Comparison of ENCODE assay signal across 8 mouse cellular contexts in genomic region chr13:43565346-43565745, GRCm38 (mm10). TPM values are rescaled to one million over a fixed set of nuclear protein-coding genes. Genes with fewer than 3 reads are reported as not detected.
DNase-seq lines count a peak whose midpoint lies in the region; ATAC-seq lines count a peak whose summit lies in the region.

No protein-coding gene starts in this region.

- H3K27me3 ChIP-seq in midbrain, embryonic 11.5 days (ENCODE audit: control insufficient read depth, insufficient read depth, low read length): no peaks in the 10 kb centered on the region
- H3K27me3 ChIP-seq in midbrain, embryonic 15.5 days (replicated peaks): no peaks in the 10 kb centered on the region
- H3K27me3 ChIP-seq in forebrain, embryonic 13.5 days: no peaks in the 10 kb centered on the region
- H3K27me3 ChIP-seq in limb, embryonic 11.5 days (ENCODE audit: control insufficient read depth, insufficient read depth, low read length): no peaks in the 10 kb centered on the region

- H3K27ac ChIP-seq in midbrain, embryonic 11.5 days (ENCODE audit: low read depth, low read length): no peak overlapping the region
- H3K27ac ChIP-seq in midbrain, embryonic 15.5 days: no peak overlapping the region
- H3K27ac ChIP-seq in forebrain, embryonic 13.5 days: no peak overlapping the region
- no peak overlapping the region for H3K27ac ChIP-seq in limb, embryonic 11.5 days (replicated peaks; ENCODE audit: low read depth, low read length)

- WGBS in midbrain, embryonic 11.5 days: 19% methylated on average over 9 of the region's 9 CpGs
- WGBS in midbrain, embryonic 15.5 days: 15% methylated on average over 9 of the region's 9 CpGs
- 17% methylated on average over 9 of the region's 9 CpGs for WGBS in forebrain, embryonic 13.5 days
- WGBS in limb, embryonic 11.5 days: 17% methylated on average over 9 of the region's 9 CpGs

- H3K4me3 ChIP-seq in midbrain, embryonic 11.5 days (ENCODE audit: low read depth, low read length): no peak overlapping the region
- H3K4me3 ChIP-seq in midbrain, embryonic 15.5 days: no peak overlapping the region
- H3K4me3 ChIP-seq in forebrain, embryonic 13.5 days: no peak overlapping the region
- H3K4me3 ChIP-seq in limb, embryonic 11.5 days (ENCODE audit: low read depth, low read length): no peak overlapping the region

- H3K4me2 ChIP-seq in midbrain, embryonic 11.5 days: no peak overlapping the region
- no peak overlapping the region for H3K4me2 ChIP-seq in midbrain, embryonic 15.5 days
- H3K4me2 ChIP-seq in forebrain, embryonic 13.5 days: no peak overlapping the region
- H3K4me2 ChIP-seq in limb, embryonic 11.5 days (ENCODE audit: low read depth, severe bottlenecking): no peak overlapping the region

- H3K36me3 ChIP-seq in midbrain, embryonic 11.5 days (ENCODE audit: control insufficient read depth, insufficient read depth, low read length): no peaks in the 10 kb centered on the region
- no peaks in the 10 kb centered on the region for H3K36me3 ChIP-seq in midbrain, embryonic 15.5 days (replicated peaks)
- no peaks in the 10 kb centered on the region for H3K36me3 ChIP-seq in forebrain, embryonic 13.5 days (ENCODE audit: poor library complexity, severe bottlenecking)
- no peaks in the 10 kb centered on the region for H3K36me3 ChIP-seq in limb, embryonic 11.5 days (ENCODE audit: control insufficient read depth, insufficient read depth, low read length)

- ATAC-seq in midbrain, embryonic 11.5 days (ENCODE audit: low FRiP score): no peak
- ATAC-seq in midbrain, embryonic 15.5 days (replicated peaks): no peak
- peak; percentile 33; the same call in 1 of the 2 replicates for ATAC-seq in cerebellum, adult (ENCODE audit: insufficient number of reproducible peaks, low FRiP score, low TSS enrichment)
- ATAC-seq in forebrain, embryonic 13.5 days: peak; percentile 43; the same call in 1 of the 2 replicates
- peak; percentile 53 to 73; a peak in 3 of 4 replicates for ATAC-seq in hematopoietic stem cell, adult 5-6 weeks (replicated peaks in 1 of 2; ENCODE audit: insufficient read depth in 1 of 2, low FRiP score in 2 of 2, low TSS enrichment in 1 of 2, low read depth in 1 of 2, poor library complexity in 2 of 2, severe bottlenecking in 2 of 2)
- no peak for ATAC-seq in limb, embryonic 11.5 days (ENCODE audit: insufficient number of reproducible peaks, low FRiP score, low TSS enrichment, low read depth)

- H3K9ac ChIP-seq in midbrain, embryonic 11.5 days (ENCODE audit: low read length): no peak overlapping the region
- no peak overlapping the region for H3K9ac ChIP-seq in midbrain, embryonic 15.5 days
- no peak overlapping the region for H3K9ac ChIP-seq in forebrain, embryonic 13.5 days
- no peak overlapping the region for H3K9ac ChIP-seq in limb, embryonic 11.5 days (ENCODE audit: low read length)

- H3K4me1 ChIP-seq in midbrain, embryonic 11.5 days (ENCODE audit: control insufficient read depth, insufficient read depth, low read length): peaks cover 5% of the 10 kb centered on the region; the same call in 1 of the 2 replicates
- H3K4me1 ChIP-seq in midbrain, embryonic 15.5 days: peaks cover 4% of the 10 kb centered on the region; the same call in 1 of the 2 replicates
- H3K4me1 ChIP-seq in forebrain, embryonic 13.5 days: peaks cover 16% of the 10 kb centered on the region; the same call in 1 of the 2 replicates
- no peaks in the 10 kb centered on the region for H3K4me1 ChIP-seq in limb, embryonic 11.5 days (ENCODE audit: control insufficient read depth, insufficient read depth, low read length)

- H3K9me3 ChIP-seq in midbrain, embryonic 11.5 days (ENCODE audit: control insufficient read depth, low read length): no peaks in the 10 kb centered on the region
- no peaks in the 10 kb centered on the region for H3K9me3 ChIP-seq in midbrain, embryonic 15.5 days
- no peaks in the 10 kb centered on the region for H3K9me3 ChIP-seq in forebrain, embryonic 13.5 days (replicated peaks)
- H3K9me3 ChIP-seq in limb, embryonic 11.5 days (ENCODE audit: control insufficient read depth, low read length): no peaks in the 10 kb centered on the region

- DNase-seq in midbrain, embryonic 11.5 days (ENCODE audit: low spot score, missing footprints): peak; percentile 98
- DNase-seq in limb, embryonic 11.5 days (ENCODE audit: low spot score): peak; percentile 92
- DNase-seq in ovary, postnatal 36 days (ENCODE audit: low spot score): peak; percentile 62
- peak; percentile 60 to 71 for DNase-seq in thymus, postnatal 36 days

RNA-seq across cellular contexts. Expression of gene Mcur1, which starts 5.4 kb away (rescaled TPM):
- 10.8 and 11.2 TPM in 2 replicates for polyA plus RNA-seq in midbrain, embryonic 11.5 days (2014; fragmentation: Nextera tagmentation; extraction: Ambion mirVana)
- 6.4 and 7.2 TPM in 2 replicates for polyA plus RNA-seq in midbrain, embryonic 15.5 days (2015; fragmentation: Nextera tagmentation; extraction: Ambion mirVana)
- polyA plus RNA-seq in forebrain, embryonic 13.5 days (2015; fragmentation: Nextera tagmentation; extraction: Ambion mirVana): 9.3 and 9.6 TPM in 2 replicates
- total RNA-seq in hematopoietic stem cell, adult 5-6 weeks (2017): 32.2 and 34.8 TPM in 2 replicates
- 13.9 and 17.0 TPM in 2 replicates for polyA plus RNA-seq in limb, embryonic 11.5 days (2014; fragmentation: Nextera tagmentation; extraction: Ambion mirVana)

RNA-seq across cellular contexts. Expression of gene Rnf182, which starts 50.2 kb away (rescaled TPM):
- polyA plus RNA-seq in midbrain, embryonic 11.5 days (2014; fragmentation: Nextera tagmentation; extraction: Ambion mirVana): 7.6 and 7.7 TPM in 2 replicates
- polyA plus RNA-seq in midbrain, embryonic 15.5 days (2015; fragmentation: Nextera tagmentation; extraction: Ambion mirVana): 29.4 and 32.8 TPM in 2 replicates
- 24.8 and 26.3 TPM in 2 replicates for polyA plus RNA-seq in forebrain, embryonic 13.5 days (2015; fragmentation: Nextera tagmentation; extraction: Ambion mirVana)
- total RNA-seq in hematopoietic stem cell, adult 5-6 weeks (2017): 2.3 TPM in 1 of 2 replicates, not detected in the other
- polyA plus RNA-seq in limb, embryonic 11.5 days (2014; fragmentation: Nextera tagmentation; extraction: Ambion mirVana): 5.5 and 5.9 TPM in 2 replicates

Comparison
In these comparisons a context has a peak if more than half of its experiments do, and no peak if none do; other contexts are left out.
1. ATAC-seq: peak in cerebellum, adult (single experiment), forebrain, embryonic 13.5 days (single experiment) and hematopoietic stem cell, adult 5-6 weeks (2 of 2); none in midbrain, embryonic 11.5 days (single experiment), midbrain, embryonic 15.5 days (single experiment) and limb, embryonic 11.5 days (single experiment).
2. Peak in every context shown above with its lines, with median percentiles within 50 percentile points of each other: DNase-seq.